Mouse (Mus musculus) bone marrow, adult 2 months (tissue): Measurements from ENCODE around the gene Dusp5. TPM values are rescaled to one million over a fixed set of nuclear protein-coding genes. Genes with fewer than 3 reads are reported as not detected.

Source experiments
- H3K27ac ChIP-seq: fragments of 200-500 bp; 2 replicates; pipeline ENCODE4 v1.5.1; 2012; ENCODE audit warnings: low read depth, mild to moderate bottlenecking, control low read depth, inconsistent platforms, low read length; ENCODE audit not compliant: control insufficient read depth, poor library complexity, insufficient read depth
- H3K4me1 ChIP-seq: fragments of 200-500 bp; 2 replicates; pipeline ENCODE4 v1.6.1; 2011; ENCODE audit warnings: low read length; ENCODE audit not compliant: control insufficient read depth, insufficient read depth
- H3K4me3 ChIP-seq: fragments of 200-500 bp; replicated peaks from 2 replicates; pipeline ENCODE3; 2011; ENCODE audit warnings: mild to moderate bottlenecking, low read depth, low read length, control low read depth; ENCODE audit not compliant: control insufficient read depth
- CTCF ChIP-seq: fragments of 200-500 bp; IDR thresholded peaks from 2 replicates; pipeline ENCODE4 v1.5.1; 2011; ENCODE audit warnings: low read length, control low read depth; ENCODE audit not compliant: control insufficient read depth, insufficient read depth
- POLR2A ChIP-seq: fragments of 200-500 bp; IDR thresholded peaks from 2 replicates; pipeline ENCODE4 v1.6.1; 2011; ENCODE audit warnings: low read depth, mild to moderate bottlenecking, control low read depth, low read length, borderline replicate concordance; ENCODE audit not compliant: control insufficient read depth
- WGBS: fragments of 180-500 bp; shearing (Covaris S2); methylation state at CpG from one replicate; pipeline ENCODE4 v1.1.7; 2018; 5-methylcytosine and 5-hydroxymethylcytosine counted together
- polyA plus RNA-seq: library from polyadenylated mRNA; stranded (reverse); fragments of >200 nt; gene quantifications from 2 replicates; pipeline ENCODE4 v1.2.4, GENCODE M21; 2011; ENCODE audit warnings: low replicate concordance; ENCODE audit not compliant: missing spikeins, insufficient read depth, insufficient read length

Dusp5 gene
- polyA plus RNA-seq, 1 experiment, result 9.7 TPM

- WGBS, result 55% methylated on average over 3 of the region's 3 CpGs
- Histone ChIP-seq H3K4me3 (no peak overlapping the region), H3K27ac (no peak overlapping the region), H3K4me1 (peaks cover 1% of the 10 kb centered on the region; the same call in 1 of the 2 replicates)
- TF ChIP-seq CTCF (no peak), POLR2A (no peak)
Observed at GRCm38 (mm10) chr19:53568553-53568952, 39.6 kb downstream of the Dusp5 start.

GRCm38 (mm10) chr19:53571056-53571455 is 42.1 kb downstream of the Dusp5 start:
- TF ChIP-seq CTCF (no peak), POLR2A (no peak)
- 66% methylated on average over 4 of the region's 4 CpGs for WGBS
- H3K4me1 ChIP-seq, result peaks cover 1% of the 10 kb centered on the region; the same call in 1 of the 2 replicates
- no peak overlapping the region for H3K27ac ChIP-seq
- no peak overlapping the region for H3K4me3 ChIP-seq

GRCm38 (mm10) chr19:53571501-53572428 is 42.9 kb downstream of the Dusp5 start:
- TF ChIP-seq POLR2A (no peak), CTCF (no peak)
- WGBS, result 33% methylated on average over 18 of the region's 18 CpGs
- Histone ChIP-seq H3K4me3 (no peak overlapping the region), H3K4me1 (peaks cover 1% of the 10 kb centered on the region; the same call in 1 of the 2 replicates), H3K27ac (no peak overlapping the region)

- WGBS, result 86% methylated on average over 12 of the region's 12 CpGs
- H3K4me3 ChIP-seq, result no peak overlapping the region
- TF ChIP-seq POLR2A (no peak), CTCF (no peak)
- H3K4me1 ChIP-seq, result peaks cover 1% of the 10 kb centered on the region; the same call in 1 of the 2 replicates
- no peak overlapping the region for H3K27ac ChIP-seq
Observed at GRCm38 (mm10) chr19:53572607-53573006, 43.7 kb downstream of the Dusp5 start.

- no peak for TF ChIP-seq POLR2A
- no peak for TF ChIP-seq CTCF
- WGBS, result 82% methylated on average over 3 of the region's 3 CpGs
- Histone ChIP-seq H3K27ac (no peak overlapping the region), H3K4me1 (peaks cover 1% of the 10 kb centered on the region; the same call in 1 of the 2 replicates), H3K4me3 (no peak overlapping the region)
Observed at GRCm38 (mm10) chr19:53573151-53573550, 44.2 kb downstream of the Dusp5 start.

GRCm38 (mm10) chr19:53574131-53574530 is 45.2 kb downstream of the Dusp5 start:
- no peak overlapping the region for H3K27ac ChIP-seq
- H3K4me3 ChIP-seq, result no peak overlapping the region
- TF ChIP-seq CTCF (no peak), POLR2A (no peak)
- H3K4me1 ChIP-seq, result peaks cover 1% of the 10 kb centered on the region; the same call in 1 of the 2 replicates
- WGBS, result 89% methylated on average over 8 of the region's 8 CpGs

- WGBS, result 86% methylated on average over 7 of the region's 7 CpGs
- Histone ChIP-seq H3K4me1 (peaks cover 1% of the 10 kb centered on the region; the same call in 1 of the 2 replicates), H3K4me3 (no peak overlapping the region), H3K27ac (no peak overlapping the region)
- TF ChIP-seq CTCF, result no peak
- no peak for TF ChIP-seq POLR2A
Observed at GRCm38 (mm10) chr19:53574546-53574945, 45.6 kb downstream of the Dusp5 start.

GRCm38 (mm10) chr19:53575296-53576010 is 46.5 kb downstream of the Dusp5 start:
- peaks cover 1% of the 10 kb centered on the region; the same call in 1 of the 2 replicates for H3K4me1 ChIP-seq
- no peak overlapping the region for H3K27ac ChIP-seq
- 78% methylated on average over 4 of the region's 4 CpGs for WGBS
- H3K4me3 ChIP-seq, result no peak overlapping the region
- TF ChIP-seq CTCF, result no peak
- no peak for TF ChIP-seq POLR2A
